Mouse (Mus musculus): ENCODE measurements at regions not wholly inside any gene's neighbourhood (a gene's known extent, or its start where the extent isn't known, plus 50 kb on each side); places are given as distances from the start of the nearest gene placed in this dataset.

- H3K79me2 ChIP-seq (ENCODE audit: control insufficient read depth, insufficient read depth, low read length, poor library complexity): no peaks in the 10 kb centered on the region
- H3K9ac ChIP-seq (ENCODE audit: control insufficient read depth, low read depth, low read length, poor library complexity, severe bottlenecking): no peak overlapping the region
- H3K4me1 ChIP-seq (ENCODE audit: control insufficient read depth in 1 of 2, insufficient read depth in 2 of 2, low read length in 2 of 2): no peaks in the 10 kb centered on the region
- TF ChIP-seq ZNF384 (IDR thresholded peaks at IDR 0.05; ENCODE audit: low read depth, low read length) (no peak), GATA1 (IDR thresholded peaks at IDR 0.05; ENCODE audit: low read depth, low read length) (no peak), RCOR1 (IDR thresholded peaks at IDR 0.05; ENCODE audit: low read depth, low read length) (no peak), MAX (IDR thresholded peaks at IDR 0.05; ENCODE audit: low read length) (no peak), USF2 (IDR thresholded peaks at IDR 0.05; ENCODE audit: borderline replicate concordance in 1 of 2, insufficient read depth in 1 of 2, low read depth in 1 of 2, low read length in 2 of 2) (no peak), CHD2 (IDR thresholded peaks at IDR 0.05; ENCODE audit: low read length) (no peak), SIN3A (IDR thresholded peaks at IDR 0.05; ENCODE audit: low read length) (no peak), UBTF (IDR thresholded peaks at IDR 0.05; ENCODE audit: borderline replicate concordance, insufficient read depth, low read depth, low read length) (no peak), JUND (IDR thresholded peaks at IDR 0.05; ENCODE audit: low read depth, low read length) (no peak), MXI1 (IDR thresholded peaks at IDR 0.05; ENCODE audit: low read depth, low read length) (no peak), ZMIZ1 (IDR thresholded peaks at IDR 0.05; ENCODE audit: low read depth, low read length) (no peak), GABPA (IDR thresholded peaks at IDR 0.05; ENCODE audit: low read depth, low read length) (no peak), SMC3 (IDR thresholded peaks at IDR 0.05; ENCODE audit: low read depth, low read length) (no peak), POLR2A (IDR thresholded peaks at IDR 0.05; ENCODE audit: control insufficient read depth in 1 of 2, insufficient read depth in 1 of 2, low read depth in 1 of 2, low read length in 2 of 2, poor library complexity in 1 of 2) (no peak), USF1 (IDR thresholded peaks at IDR 0.05; ENCODE audit: low read depth, low read length) (no peak), E2F4 (IDR thresholded peaks at IDR 0.05; ENCODE audit: borderline replicate concordance, low read depth, low read length) (no peak)
- no peaks in the 10 kb centered on the region for H3K36me3 ChIP-seq (ENCODE audit: control insufficient read depth in 1 of 2, insufficient read depth in 2 of 2, low read length in 2 of 2)
- H3K27ac ChIP-seq (ENCODE audit: control insufficient read depth, low read depth, low read length): no peak overlapping the region
- H3K9me3 ChIP-seq (replicated peaks; ENCODE audit: insufficient read depth, low read length): no peaks in the 10 kb centered on the region
- DNase-seq (ENCODE audit: low read depth, low spot score): no peak
- H3K27me3 ChIP-seq (ENCODE audit: control insufficient read depth in 1 of 2, insufficient read depth in 2 of 2, low read length in 2 of 2): no peaks in the 10 kb centered on the region
- no peak overlapping the region for H3K4me3 ChIP-seq (ENCODE audit: control insufficient read depth in 1 of 2, insufficient read depth in 1 of 2, low read depth in 2 of 2, low read length in 2 of 2)
These were observed 204.3 kb upstream of the Msx2 start for GRCm38 (mm10) chr13:53677187-53677586.

- Histone ChIP-seq H3K4me3 (ENCODE audit: control insufficient read depth in 1 of 2, insufficient read depth in 1 of 2, low read depth in 2 of 2, low read length in 2 of 2) (no peak overlapping the region), H3K27ac (ENCODE audit: control insufficient read depth, low read depth, low read length) (no peak overlapping the region), H3K4me1 (ENCODE audit: control insufficient read depth in 1 of 2, insufficient read depth in 2 of 2, low read length in 2 of 2) (no peaks in the 10 kb centered on the region), H3K36me3 (ENCODE audit: control insufficient read depth in 1 of 2, insufficient read depth in 2 of 2, low read length in 2 of 2) (no peaks in the 10 kb centered on the region), H3K9ac (ENCODE audit: control insufficient read depth, low read depth, low read length, poor library complexity, severe bottlenecking) (no peak overlapping the region), H3K9me3 (replicated peaks; ENCODE audit: insufficient read depth, low read length) (no peaks in the 10 kb centered on the region), H3K27me3 (ENCODE audit: control insufficient read depth in 1 of 2, insufficient read depth in 2 of 2, low read length in 2 of 2) (no peaks in the 10 kb centered on the region), H3K79me2 (ENCODE audit: control insufficient read depth, insufficient read depth, low read length, poor library complexity) (no peaks in the 10 kb centered on the region)
- DNase-seq (ENCODE audit: low read depth, low spot score): no peak
- TF ChIP-seq ETS1 (IDR thresholded peaks at IDR 0.05; ENCODE audit: low read depth, low read length) (no peak), MYB (IDR thresholded peaks at IDR 0.05; ENCODE audit: low read depth, low read length) (no peak), ZNF384 (IDR thresholded peaks at IDR 0.05; ENCODE audit: low read depth, low read length) (no peak), JUND (IDR thresholded peaks at IDR 0.05; ENCODE audit: low read depth, low read length) (no peak), HCFC1 (IDR thresholded peaks at IDR 0.05; ENCODE audit: low read depth, low read length) (no peak)
These were observed 197.5 kb upstream of the Msx2 start for GRCm38 (mm10) chr13:53670361-53670760.
